Mouse (Mus musculus): Measurements from ENCODE around the gene Zdhhc13.

Zdhhc13 gene

GRCm38 (mm10) chr7:48788851-48789572 is at the start of gene Zdhhc13:
Gene Zdhhc13, plus strand, starts transcription at chr7:48789003.
- peak; percentile 92 for DNase-seq

GRCm38 (mm10) chr7:48749298-48750163 is 39.3 kb upstream of the Zdhhc13 start:
- DNase-seq: peak; percentile 78

DNA sequence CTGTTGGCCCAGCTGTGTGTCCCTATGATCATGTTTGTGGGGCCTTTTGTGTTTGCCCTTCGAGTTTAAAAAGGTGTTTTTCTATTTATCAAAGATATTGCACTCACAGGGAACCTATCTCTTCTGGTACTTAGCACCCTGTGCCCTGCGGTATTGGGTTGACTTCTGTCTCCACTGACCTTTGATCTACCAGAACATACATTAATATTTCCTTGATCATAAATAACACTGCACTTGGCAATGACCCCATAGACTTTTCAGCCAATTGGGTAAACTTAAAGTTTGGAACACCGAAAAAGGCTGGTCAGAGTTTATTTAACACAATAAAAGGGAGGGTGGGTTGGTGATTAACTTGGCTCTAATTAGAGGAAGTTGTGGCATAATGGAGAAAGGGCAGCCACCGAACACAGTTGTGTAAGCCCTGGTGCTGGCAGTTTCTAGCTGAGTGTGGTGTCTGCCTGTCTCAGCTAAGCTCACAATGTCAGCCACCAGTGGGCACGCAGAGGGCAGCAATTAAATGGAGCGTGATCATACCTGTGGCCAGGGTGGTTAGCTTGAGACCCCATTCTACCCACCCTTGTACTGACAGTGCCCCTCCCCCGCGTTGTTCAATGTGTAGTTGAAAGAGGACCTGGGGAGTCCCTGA is 38.5 kb upstream of the Zdhhc13 start:
- peak; percentile 25 for DNase-seq

- DNase-seq: no peak
Observed at GRCm38 (mm10) chr7:48751222-48751621, 37.6 kb upstream of the Zdhhc13 start.

- DNase-seq: no peak
Observed at GRCm38 (mm10) chr7:48754415-48754974, 34.3 kb upstream of the Zdhhc13 start.

GRCm38 (mm10) chr7:48755825-48756224 is 33.0 kb upstream of the Zdhhc13 start:
- no peak for DNase-seq

GRCm38 (mm10) chr7:48756306-48756931 is 32.4 kb upstream of the Zdhhc13 start:
- DNase-seq: no peak

DNA sequence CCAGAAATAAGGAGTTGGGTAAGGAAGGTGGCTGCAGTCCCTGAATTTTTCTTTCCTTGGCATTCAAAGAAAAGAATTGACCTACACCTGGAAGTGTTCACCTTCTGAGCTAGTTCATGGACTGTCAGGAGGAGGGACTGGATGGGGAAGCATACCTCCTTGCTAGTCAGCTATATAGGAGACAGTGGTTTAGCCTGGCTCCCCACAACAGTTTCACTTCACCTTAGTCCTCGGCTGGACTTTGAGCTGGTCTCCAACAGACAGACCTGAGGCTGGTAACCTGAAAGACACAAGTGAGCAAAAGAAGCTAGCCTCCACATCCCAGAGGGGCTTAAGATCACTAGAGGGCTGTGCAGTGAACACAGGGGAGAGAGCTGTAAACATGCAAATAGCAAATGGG is 30.7 kb upstream of the Zdhhc13 start:
- no peak for DNase-seq

DNA sequence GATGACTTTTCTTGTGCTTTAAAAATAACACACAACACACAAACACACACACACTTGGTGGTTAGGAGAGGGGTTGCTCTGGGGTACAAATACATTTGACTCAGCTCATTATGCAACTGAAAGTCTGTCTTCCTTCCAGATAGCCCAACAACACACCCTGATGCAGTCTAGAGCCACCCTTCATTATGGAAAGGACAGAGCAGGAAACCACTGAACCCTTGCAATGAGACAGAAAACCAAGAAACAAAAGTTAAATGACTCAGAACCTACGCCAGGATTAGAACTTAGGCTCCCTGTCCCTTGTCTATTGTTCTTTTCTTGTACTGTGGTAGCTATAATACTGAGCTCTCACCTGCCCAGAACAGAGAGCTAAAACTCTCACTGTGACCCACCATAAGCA is 28.0 kb upstream of the Zdhhc13 start:
- no peak for DNase-seq

DNA sequence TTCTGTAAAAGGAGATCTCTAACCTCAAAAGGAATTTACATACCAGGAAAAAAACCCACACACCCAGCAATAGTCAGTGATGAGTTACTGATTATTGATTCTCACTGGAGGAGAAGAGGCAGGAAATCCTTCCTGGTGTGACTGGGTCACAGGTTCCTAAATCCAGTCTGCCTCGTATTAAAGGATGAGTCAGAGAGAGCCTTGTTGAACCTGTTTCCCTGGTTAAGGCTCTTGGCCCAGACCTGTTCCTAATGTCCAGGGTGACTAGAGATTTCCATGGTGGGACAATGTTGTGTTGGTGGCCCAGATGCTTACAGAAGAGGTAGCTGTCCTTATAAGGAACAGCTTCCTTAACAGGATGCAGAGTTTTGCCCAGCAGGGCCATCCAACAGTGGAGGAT is 26.5 kb upstream of the Zdhhc13 start:
- DNase-seq: no peak

GRCm38 (mm10) chr7:48762721-48763120 is 26.1 kb upstream of the Zdhhc13 start:
- DNase-seq: no peak

DNA sequence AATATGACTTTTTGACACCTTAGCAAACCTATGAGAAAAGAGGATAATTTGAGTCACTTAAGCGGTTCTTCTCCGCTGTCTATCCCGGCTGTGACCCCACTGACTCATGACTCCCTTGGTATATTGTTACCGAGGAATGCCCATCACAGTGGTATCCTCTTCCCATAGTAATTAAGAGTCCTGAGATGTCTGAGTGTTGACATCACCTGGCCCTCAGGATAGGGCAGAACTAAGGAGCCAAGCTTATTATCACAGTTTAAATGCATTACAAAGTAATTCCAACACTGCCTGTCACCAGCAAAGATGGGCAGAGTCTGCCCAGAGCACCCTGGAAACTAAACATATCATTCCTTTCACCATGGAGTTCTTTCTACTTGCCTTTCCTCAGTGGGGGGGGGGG is 22.8 kb upstream of the Zdhhc13 start:
- DNase-seq: no peak

- no peak for DNase-seq
Observed at GRCm38 (mm10) chr7:48769721-48770120, 19.1 kb upstream of the Zdhhc13 start.

DNA sequence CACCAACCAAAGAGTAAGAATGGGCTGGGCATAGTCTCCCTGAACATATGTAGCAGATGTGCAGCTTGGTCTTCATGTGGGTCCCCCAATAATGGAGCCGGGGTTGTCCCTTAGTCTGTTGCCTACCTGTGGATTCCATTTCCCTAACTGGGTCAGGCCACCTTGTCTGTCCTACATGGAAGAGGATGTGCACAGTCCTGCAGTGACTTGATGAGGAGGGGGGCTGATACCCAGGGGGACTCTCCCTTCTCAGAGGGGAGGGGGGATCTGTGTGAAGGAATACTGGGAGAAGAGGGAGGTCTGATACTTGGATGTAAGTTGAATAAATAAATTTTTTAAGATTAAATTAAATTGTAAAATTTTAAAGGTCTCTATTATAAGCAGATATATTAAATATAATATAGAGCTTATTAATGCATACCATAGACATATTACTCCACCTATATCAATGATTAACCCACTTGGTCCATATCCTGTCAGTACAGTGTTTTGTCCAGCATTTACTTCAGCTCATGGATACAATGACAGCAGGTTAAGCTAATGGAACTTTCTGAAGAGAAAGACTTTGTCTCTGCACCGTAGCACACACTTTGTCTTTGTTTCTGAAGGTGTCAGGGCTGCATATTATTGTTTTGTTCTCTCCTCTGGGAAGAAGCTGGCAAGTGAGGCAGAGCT is 16.6 kb upstream of the Zdhhc13 start:
- DNase-seq: no peak

GRCm38 (mm10) chr7:48773333-48773732 is 15.5 kb upstream of the Zdhhc13 start:
- no peak for DNase-seq

- no peak for DNase-seq
Observed at GRCm38 (mm10) chr7:48774633-48775032, 14.2 kb upstream of the Zdhhc13 start.

DNA sequence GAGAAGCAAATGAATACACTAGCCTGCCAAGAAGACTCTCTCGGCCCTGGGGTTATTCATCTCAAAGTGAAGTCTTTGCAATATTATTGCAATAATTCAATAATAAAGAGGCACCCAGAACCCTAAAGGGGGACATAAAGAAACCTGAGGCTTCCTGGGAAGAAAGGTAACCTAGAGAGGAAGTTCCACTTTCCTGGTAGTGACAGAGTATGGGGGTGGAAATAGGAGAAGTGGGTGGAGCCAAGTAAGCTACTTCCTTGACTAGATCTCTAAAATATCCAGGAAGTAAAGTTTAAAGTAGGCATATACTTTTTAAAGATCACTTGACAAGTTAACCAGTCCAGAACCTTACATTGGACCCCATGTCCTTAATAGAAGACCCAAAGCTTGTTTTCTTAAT is 13.4 kb upstream of the Zdhhc13 start:
- DNase-seq: no peak

- no peak for DNase-seq
Observed at GRCm38 (mm10) chr7:48777721-48778504, 10.9 kb upstream of the Zdhhc13 start.

- peak; percentile 92 for DNase-seq
Observed at GRCm38 (mm10) chr7:48779110-48779509, 9.7 kb upstream of the Zdhhc13 start.

DNA sequence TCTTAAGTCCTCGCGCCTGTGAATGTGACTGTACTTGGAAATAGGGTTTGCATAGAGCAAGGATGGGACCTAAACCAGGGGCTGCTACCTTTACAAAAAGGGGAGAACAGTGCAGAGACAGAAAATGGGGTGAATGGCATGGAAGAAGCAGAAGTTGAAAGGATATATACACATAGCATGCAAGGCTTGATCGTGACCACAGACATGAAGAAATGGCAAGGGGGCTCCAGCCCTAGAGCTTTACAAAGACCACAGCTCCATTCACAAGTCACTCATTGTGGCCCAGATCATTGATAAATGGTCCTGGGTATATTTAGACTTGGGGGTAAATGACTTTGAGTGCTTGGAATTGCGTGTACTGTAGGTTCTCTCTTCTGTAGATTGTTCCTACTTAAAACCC is 6.4 kb upstream of the Zdhhc13 start:
- no peak for DNase-seq

GRCm38 (mm10) chr7:48784773-48785523 is 3.9 kb upstream of the Zdhhc13 start:
- DNase-seq: peak; percentile 42
